Mouse (Mus musculus): ENCODE measurements around the gene Lemd1.
A peak's percentile ranks its signal among the peaks of the same experiment; 100 is the strongest.
"Not testable (repeated sequence)": the region's sequence is repeated elsewhere in the genome, so short reads cannot be mapped to it uniquely, and the experiment has no call there.

Gene Lemd1

DNA sequence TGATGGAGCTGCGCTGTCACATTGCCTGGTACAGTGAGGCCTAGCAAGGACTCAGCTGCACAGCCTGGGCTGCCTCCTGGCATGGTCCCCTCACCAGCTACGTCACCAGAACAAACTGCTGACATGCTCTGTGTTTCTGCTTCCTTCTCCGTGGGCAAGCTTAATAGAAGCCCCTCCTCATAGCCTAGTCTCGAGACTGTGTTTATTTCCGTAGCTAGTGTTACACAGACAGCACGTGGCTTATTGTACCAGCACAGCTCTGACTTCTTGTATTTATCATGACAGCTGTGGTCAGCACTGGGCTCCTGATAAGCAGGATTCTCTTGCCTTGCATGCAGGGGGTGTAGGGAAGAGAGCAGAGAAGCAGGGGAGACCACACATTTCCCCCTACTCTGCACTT, 54.9 kb downstream of the Lemd1 start:
- DNase-seq (ENCODE audit: low read depth) = no peak

DNA sequence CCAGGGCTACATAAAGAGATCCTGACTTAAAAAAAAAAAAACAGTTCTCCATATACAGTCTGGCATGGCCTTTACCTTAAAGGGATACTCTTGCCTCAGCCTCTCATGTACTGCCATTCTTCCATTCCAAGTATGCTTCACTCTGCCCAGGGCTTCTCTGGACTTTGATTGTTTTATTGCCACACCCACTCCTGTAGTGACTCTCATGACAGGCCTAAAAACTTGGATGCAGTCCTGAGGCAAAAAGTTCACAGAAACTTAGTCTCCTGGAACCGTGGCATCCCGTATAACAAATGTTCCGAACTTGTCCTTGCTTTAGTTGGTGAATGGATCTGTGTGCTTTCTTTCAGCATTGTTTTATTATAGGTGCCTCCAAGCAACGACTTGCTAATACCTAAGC, 55.4 kb downstream of the Lemd1 start:
- DNase-seq (ENCODE audit: low read depth) = no peak

GRCm38 (mm10) chr1:132254467-132254866, 63.2 kb downstream of the Lemd1 start:
- DNase-seq (ENCODE audit: low read depth) = no peak

DNA sequence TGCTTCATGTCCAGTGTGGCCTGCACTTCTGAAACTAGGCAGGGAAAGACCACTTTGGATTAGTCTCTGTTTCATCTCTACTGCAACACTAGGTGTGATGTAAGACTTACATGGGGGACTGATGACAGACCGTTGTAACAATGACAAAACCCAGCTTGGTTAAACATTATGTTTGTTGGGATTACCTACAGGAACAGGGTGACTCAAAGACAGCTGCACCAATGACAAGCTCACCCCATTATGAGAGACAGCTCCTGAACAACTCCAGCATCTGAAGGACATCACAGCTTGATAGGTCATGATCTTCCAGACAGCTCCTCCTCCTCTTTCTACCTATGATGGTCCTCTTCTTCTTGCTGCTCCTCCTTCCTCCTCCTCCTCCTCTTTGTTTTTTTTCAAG, 69.1 kb downstream of the Lemd1 start:
- DNase-seq (ENCODE audit: low read depth) = no peak

DNA sequence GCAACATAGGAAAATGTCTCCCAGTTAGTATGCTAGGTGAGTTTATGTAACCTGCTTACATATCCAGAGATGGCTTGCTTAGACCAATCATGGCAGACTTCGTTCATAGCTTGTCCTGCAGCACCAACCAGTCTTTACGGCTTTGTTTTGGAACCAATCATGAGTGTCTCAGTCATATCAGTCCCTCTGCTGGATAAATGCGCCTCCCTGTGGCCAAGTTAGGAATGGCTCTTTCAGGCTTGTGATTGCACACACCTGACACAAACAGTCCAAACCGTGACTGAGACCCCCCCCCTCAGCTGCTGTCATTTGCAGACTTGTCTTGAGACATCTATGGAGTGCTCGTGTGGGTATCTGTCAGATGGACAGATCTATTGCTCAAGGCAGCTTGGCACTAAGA, 69.8 kb downstream of the Lemd1 start:
- DNase-seq (ENCODE audit: low read depth) = no peak

DNA sequence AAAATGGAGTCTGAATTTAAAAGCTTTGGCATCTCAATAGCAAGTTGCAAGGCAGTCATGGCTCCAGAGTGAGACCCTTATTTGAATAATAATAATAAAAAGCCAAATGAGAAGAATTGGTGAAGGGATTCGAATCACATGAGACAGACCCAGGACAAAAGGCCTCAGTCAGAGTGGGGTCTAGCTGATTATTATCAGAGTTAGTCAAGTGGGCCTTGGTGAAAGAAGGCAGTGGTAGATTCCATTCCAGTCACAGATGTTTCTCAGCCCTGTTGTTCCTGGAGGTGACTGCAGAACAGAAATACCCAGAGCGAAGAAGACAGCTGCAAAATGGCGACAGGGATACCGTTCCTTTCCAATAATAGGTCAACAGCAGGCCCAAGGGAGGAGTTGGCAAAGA, 72.4 kb downstream of the Lemd1 start:
- DNase-seq (ENCODE audit: low read depth) = no peak

- DNase-seq (ENCODE audit: low read depth) = no peak
Observed at GRCm38 (mm10) chr1:132264577-132264976, 73.3 kb downstream of the Lemd1 start.

GRCm38 (mm10) chr1:132265211-132265859, 74.1 kb downstream of the Lemd1 start:
- no peak for DNase-seq (ENCODE audit: low read depth)

- no peak for DNase-seq (ENCODE audit: low read depth)
Observed at GRCm38 (mm10) chr1:132265936-132266335, 74.7 kb downstream of the Lemd1 start.

DNA sequence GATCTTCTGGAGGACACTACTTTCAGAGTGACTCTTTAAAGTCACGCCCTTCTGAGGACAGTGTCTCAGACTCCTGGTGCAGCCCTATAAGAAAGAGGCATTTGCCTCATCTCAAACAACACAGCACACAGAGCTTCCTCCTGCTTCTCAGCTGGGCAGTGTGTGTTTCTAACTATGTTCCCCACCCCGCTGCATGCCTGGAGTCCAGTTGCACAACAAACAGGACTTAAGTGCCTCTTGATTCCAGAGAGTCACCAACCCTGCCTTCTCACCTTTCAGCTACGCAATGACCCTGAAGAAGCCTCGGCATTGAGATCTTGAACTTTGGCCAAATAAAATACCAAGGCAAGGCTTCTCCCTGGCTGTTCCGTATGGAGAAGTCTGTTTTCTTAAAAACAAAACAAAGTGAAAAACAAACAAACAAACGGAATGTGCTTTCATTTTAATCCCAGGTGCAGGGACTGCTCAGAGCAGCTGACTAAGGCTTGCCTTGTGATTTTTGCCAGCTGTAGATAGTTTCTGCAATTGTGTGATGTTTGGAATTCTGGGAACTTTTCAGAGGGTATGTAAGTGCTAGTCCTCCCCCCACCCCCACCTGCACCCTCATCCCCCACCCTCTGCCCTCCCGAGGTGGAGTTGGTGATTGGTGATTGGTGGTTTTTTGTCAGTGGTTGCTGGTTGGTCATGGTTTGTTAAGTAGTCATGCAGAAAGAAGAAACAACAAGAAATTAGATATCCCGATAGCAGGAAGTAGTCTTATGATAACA, 75.7 kb downstream of the Lemd1 start:
- DNase-seq (ENCODE audit: low read depth) = no peak

- no peak for DNase-seq (ENCODE audit: low read depth)
Observed at GRCm38 (mm10) chr1:132267959-132268358, 76.7 kb downstream of the Lemd1 start.

- no peak for DNase-seq (ENCODE audit: low read depth)
Observed at GRCm38 (mm10) chr1:132268418-132269060, 77.3 kb downstream of the Lemd1 start.

DNA sequence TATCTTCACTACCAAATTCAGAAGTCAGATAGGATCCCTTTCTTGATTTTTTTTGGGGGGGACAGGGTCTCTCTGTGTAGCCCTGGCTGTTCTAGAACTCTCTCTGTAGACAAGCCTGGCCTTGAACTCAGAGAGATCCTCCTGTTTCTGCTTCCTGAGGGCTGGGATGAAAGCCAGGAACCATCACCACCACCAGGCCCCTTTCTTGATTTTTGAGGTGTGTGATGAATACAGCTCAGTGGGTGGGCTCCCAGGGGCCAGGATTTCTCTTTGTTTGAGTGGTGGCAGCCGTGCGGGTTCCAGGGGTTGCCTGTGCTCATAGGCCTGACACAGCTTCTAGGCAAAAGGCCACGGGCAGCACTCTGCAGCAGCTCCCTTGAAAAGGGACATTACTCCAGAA, 80.0 kb downstream of the Lemd1 start:
- no peak for DNase-seq (ENCODE audit: low read depth)

DNA sequence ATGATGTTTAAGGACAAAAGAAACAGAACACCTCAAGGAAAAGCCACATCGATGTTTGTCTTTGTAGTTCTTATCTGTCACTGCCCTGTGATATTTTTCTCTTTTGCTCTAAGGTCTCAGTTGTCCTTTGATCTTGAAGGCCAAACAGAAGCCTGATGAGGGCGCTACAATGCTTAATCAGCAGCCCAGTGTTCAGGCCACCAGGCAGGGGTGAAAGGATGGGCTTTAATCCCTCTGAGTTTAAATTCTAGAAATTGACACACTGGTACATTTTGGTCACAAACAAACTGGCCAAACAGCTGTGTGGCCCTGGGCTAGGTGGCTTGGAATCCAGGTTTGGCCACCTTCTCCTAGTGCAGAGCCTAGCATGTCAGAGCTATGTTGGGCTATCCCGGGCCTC, 85.5 kb downstream of the Lemd1 start:
- DNase-seq (ENCODE audit: low read depth) = no peak

DNA sequence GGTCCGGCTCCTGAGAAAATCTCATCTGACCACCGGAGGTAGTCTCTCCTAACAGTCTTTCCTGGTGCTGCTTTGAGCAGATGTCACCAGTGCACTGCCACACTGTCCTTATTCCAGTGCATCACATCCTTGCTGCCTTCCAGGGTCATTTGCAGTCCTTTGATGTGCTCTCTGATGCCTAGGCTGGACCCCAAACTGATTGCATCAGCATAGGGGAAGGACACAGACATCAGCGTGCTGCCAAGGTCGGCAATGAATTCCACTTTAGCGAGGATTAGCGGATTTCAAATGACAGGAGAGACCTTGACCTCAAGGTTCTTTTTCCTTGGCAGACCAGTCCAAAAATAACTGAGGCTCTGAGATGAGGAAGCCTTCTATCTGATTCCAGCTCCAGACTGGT, 85.9 kb downstream of the Lemd1 start:
- no peak for DNase-seq (ENCODE audit: low read depth)

DNA sequence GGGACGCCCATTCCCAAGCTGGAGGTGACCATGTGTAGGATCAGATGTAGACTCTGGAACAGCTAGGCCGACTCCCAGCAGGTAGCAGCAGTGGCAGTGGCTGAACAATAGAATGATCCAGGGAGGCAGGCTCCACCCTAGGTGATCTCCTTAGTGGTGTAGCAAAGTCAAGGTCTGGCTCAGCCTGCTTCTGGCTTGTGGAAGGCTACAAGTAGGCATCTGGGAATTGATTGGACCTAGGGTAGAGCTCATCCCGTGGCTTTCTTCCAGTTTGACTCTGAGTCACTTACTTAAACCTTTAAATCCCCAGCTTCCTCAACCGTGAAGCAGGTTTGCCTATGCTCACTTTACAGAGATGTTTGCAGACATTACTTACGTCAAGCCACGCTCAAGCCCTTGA, 89.4 kb downstream of the Lemd1 start:
- not testable (repeated sequence) for DNase-seq (ENCODE audit: low read depth)

- no peak for DNase-seq (ENCODE audit: low read depth)
Observed at GRCm38 (mm10) chr1:132281523-132282176, 90.4 kb downstream of the Lemd1 start.

GRCm38 (mm10) chr1:132282177-132282536, 90.9 kb downstream of the Lemd1 start:
- no peak for DNase-seq (ENCODE audit: low read depth)

DNA sequence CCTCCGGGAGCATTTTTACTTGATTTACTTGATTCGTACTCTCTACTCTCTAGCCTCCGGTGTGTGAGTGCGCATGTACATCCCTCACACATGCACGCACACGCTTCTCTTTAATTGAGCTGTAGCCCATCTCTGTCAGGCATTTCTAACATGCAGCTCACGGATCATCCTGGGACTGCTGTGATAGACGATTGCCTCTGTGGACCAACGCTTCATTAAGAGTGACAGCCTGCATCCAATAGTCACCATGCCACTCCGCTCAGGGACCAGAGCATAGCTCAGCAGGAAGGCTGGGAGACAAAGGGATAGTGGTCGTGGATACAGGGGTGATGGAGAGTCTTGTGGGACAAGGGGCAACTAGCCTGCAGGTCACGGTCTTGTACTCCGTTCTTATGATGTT, 91.8 kb downstream of the Lemd1 start:
- DNase-seq (ENCODE audit: low read depth) = no peak

- no peak for DNase-seq (ENCODE audit: low read depth)
Observed at GRCm38 (mm10) chr1:132286735-132287134, 95.5 kb downstream of the Lemd1 start.

DNA sequence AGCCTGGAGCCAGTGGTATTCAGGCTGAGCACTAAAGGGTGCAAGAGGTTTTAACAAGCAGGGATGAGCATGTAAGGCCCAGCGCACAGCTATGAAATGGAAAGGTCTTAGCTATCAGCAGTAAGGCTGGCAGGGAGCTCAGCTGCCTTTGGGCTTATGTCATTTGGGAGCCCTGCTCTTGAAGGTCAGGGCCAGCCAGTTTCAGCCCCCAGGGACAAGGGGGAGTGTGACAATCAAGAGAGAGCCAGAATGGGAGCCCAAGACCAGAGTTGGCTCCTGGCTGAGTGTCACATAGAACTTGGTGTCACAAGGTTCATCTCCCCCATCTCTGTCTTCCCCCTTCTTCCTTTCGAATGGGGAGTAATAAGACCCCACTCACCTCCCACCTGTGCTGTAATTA, 96.2 kb downstream of the Lemd1 start:
- DNase-seq (ENCODE audit: low read depth) = no peak

GRCm38 (mm10) chr1:132287991-132288451, 96.8 kb downstream of the Lemd1 start:
- peak; percentile 81 for DNase-seq (ENCODE audit: low read depth)

DNA sequence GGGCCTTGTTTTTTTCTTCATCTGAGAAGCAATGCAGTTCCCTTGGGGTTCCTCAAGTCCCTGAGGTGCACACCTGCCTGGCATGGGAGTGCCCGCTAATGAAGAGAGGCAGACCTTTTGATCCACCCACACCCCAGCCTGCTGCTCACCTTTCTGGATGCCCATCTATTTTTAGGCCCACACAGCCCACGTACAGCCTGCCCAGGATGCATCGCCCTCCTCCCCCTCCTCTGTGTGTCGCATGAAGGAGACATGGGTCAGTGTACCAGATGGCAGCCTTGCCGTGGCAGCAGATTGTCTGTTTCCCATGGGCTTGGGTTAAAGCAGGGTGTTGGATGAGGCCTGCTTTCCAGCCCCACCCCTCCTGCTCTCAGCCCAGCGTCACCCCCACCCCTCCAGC, 98.7 kb downstream of the Lemd1 start:
- DNase-seq (ENCODE audit: low read depth) = no peak
